Mouse (Mus musculus) gastrocnemius, postnatal 14 days (tissue): ENCODE data around the gene C87436. TPM values are rescaled to one million over a fixed set of nuclear protein-coding genes. Genes with fewer than 3 reads are reported as not detected.

Experiments used
- DNase-seq: peaks from one replicate; pipeline ENCODE4 v3.0.0; 2021; ENCODE audit warnings: mixed read lengths
- intact Hi-C: fragments of 180-260 bp; cut with DNase I; formaldehyde crosslinking; loops from one replicate; pipeline ENCODE4 v1.15.1; 2025; ENCODE audit warnings: low total_unique reads
- total RNA-seq, 2 experiments: library from RNA; stranded (reverse); gene quantifications; 2 replicates each; pipeline ENCODE4 v1.2.3; 2021

Gene C87436
- total RNA-seq, 2 experiments from 2014 or later: 6.4 to 7.8 TPM

GRCm38 (mm10) chr6:86503513-86503912, 65.3 kb downstream of the C87436 start:
- no peak for DNase-seq
- intact Hi-C loops: no loop called here

GRCm38 (mm10) chr6:86505671-86506070, 67.5 kb downstream of the C87436 start:
- DNase-seq: no peak
- intact Hi-C loops: no loop called here

- intact Hi-C loops: no loop called here
- DNase-seq: no peak
Observed at GRCm38 (mm10) chr6:86506309-86506708, 68.1 kb downstream of the C87436 start.

- DNase-seq: no peak
- intact Hi-C loops: no loop called here
Observed at GRCm38 (mm10) chr6:86507116-86507515, 68.9 kb downstream of the C87436 start.

GRCm38 (mm10) chr6:86508736-86509135, 70.6 kb downstream of the C87436 start:
- no peak for DNase-seq
- intact Hi-C loops: no loop called here

GRCm38 (mm10) chr6:86509194-86509865, 71.2 kb downstream of the C87436 start:
- DNase-seq: no peak
- intact Hi-C loops: no loop called here

GRCm38 (mm10) chr6:86509866-86510200, 71.7 kb downstream of the C87436 start:
- no peak for DNase-seq

GRCm38 (mm10) chr6:86510979-86511378, 72.8 kb downstream of the C87436 start:
- DNase-seq: no peak
- intact Hi-C loops: no loop called here

More at GRCm38 (mm10) chr6:86509866-86510200, 71.7 kb downstream of the C87436 start:
- intact Hi-C loops: no loop called here

GRCm38 (mm10) chr6:86513296-86513695, 75.1 kb downstream of the C87436 start:
- intact Hi-C loops: no loop called here
- DNase-seq: no peak

GRCm38 (mm10) chr6:86516021-86516420, 77.8 kb downstream of the C87436 start:
- DNase-seq: no peak
- intact Hi-C loops: no loop called here

- DNase-seq: no peak
- intact Hi-C loops: loop anchor here (5.0 kb wide), 1 partner anchor 33 kb away; no protein-coding TSS in a partner anchor
Observed at GRCm38 (mm10) chr6:86519767-86520345, 81.7 kb downstream of the C87436 start.

GRCm38 (mm10) chr6:86522001-86522911, 84.1 kb downstream of the C87436 start:
- intact Hi-C loops: loop anchor here (5.0 kb wide), 1 partner anchor 35 kb away; no protein-coding TSS in a partner anchor
- no peak for DNase-seq

Other genes starting within 250 kb of the C87436 start
- under 1 TPM; 0.27 to 0.47 TPM for gene Tgfa, start 243.2 kb upstream of the C87436 start, total RNA-seq
- gene Fam136a, start 72.7 kb upstream of the C87436 start, total RNA-seq: 10 to 100 TPM; 18.3 to 21.6 TPM
- 10 to 100 TPM; 32.4 to 45.6 TPM for gene Snrpg, start 67.1 kb upstream of the C87436 start, total RNA-seq
- 10 to 100 TPM; 63.0 to 63.1 TPM for gene Pcyox1, start 41.2 kb upstream of the C87436 start, total RNA-seq
- 10 to 100 TPM; 21.5 to 25.2 TPM for gene Tia1, start 34.2 kb upstream of the C87436 start, total RNA-seq
- under 1 TPM in 1 of 2 experiments, not detected in 1; 0.47 TPM for gene Gm44790, start 11.7 kb upstream of the C87436 start, total RNA-seq
- 100 to 1,000 TPM; 128 to 164 TPM for gene Pcbp1, start 87.9 kb downstream of the C87436 start, total RNA-seq
- under 1 TPM in 1 of 2 experiments, not detected in 1; 0.13 TPM for gene Asprv1, start 189.8 kb downstream of the C87436 start, total RNA-seq
- 1 to 10 TPM; 3.9 to 4.0 TPM for gene Mxd1, start 230.8 kb downstream of the C87436 start, total RNA-seq
- 10 to 100 TPM; 67.5 to 78.2 TPM for gene Snrnp27, start 246.1 kb downstream of the C87436 start, total RNA-seq